Mouse (Mus musculus): ENCODE measurements around the gene Arpc1a. TPM values are rescaled to one million over a fixed set of nuclear protein-coding genes. Genes with fewer than 3 reads are reported as not detected.
A peak's percentile ranks its signal among the peaks of the same experiment; 100 is the strongest.
"Not testable (repeated sequence)": the region's sequence is repeated elsewhere in the genome, so short reads cannot be mapped to it uniquely, and the experiment has no call there.

The Arpc1a gene
- total RNA-seq, 2 experiments from 2014 or later, result 252 to 255 TPM

DNA sequence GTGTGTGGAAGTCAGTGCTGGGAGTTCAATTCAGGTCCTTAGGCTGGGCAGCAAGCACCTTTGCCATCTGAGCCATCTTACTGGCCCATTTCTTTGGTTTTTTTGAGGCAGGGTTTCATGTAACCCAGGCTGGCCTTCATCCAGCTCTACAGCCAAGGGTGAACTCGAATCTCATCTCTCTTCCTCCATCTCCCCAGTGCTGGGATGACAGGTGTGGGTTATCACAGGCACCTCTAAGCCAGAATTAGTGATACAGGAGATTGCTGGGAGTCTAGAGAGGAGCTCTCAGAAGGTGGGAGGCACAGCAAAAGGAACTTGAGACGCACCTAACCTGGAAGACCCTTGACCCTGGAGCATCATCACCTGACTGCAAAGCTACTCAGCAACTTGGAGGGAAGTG lies 29.8 kb downstream of the Arpc1a start:
- no peak for TF ChIP-seq CTCF (conservative IDR thresholded peaks at IDR 0.05)
- DNase-seq (ENCODE audit: low spot score in 2 of 2), result no peak
- Histone ChIP-seq H3K4me3 (no peak overlapping the region), H3K27ac (no peak overlapping the region)

DNA sequence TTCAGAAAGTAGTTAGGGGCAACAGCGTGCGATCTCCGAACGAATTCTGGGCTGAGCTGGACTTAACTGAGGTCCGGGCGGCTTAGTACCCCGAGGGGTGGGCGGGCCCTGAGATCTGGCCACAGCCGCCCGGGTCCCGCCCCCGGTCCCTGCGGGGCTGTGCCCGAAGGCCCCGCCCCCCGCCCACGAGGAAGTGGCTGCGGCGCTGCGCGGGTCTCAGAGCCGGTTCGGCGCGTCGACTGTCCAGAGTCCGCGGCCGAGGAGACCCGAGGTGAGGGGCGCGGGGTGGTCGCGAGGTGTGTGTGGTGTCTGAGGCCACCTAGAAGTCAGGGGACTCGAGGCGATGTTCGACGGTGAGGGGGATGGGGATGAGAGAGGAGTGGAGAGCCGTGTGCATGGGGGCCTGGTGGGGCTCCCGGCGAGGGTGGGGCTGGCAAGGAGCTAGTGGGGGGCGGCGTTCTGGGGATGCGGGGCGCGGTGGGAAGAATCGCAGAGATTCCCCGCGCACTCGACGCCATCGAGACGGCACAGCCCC lies 30.5 kb downstream of the Arpc1a start, which contains the start of gene Arpc1b:
Arpc1b (plus strand) TSS at position 145 of the 535 bp plus-strand sequence.
- TF ChIP-seq CTCF (conservative IDR thresholded peaks at IDR 0.05), result no peak
- Histone ChIP-seq H3K4me3 (peak within 1 kb of the TSS; percentile 58), H3K27ac (peak within 1 kb of the TSS; percentile 78)
- no peak for DNase-seq (ENCODE audit: low spot score in 2 of 2)

DNA sequence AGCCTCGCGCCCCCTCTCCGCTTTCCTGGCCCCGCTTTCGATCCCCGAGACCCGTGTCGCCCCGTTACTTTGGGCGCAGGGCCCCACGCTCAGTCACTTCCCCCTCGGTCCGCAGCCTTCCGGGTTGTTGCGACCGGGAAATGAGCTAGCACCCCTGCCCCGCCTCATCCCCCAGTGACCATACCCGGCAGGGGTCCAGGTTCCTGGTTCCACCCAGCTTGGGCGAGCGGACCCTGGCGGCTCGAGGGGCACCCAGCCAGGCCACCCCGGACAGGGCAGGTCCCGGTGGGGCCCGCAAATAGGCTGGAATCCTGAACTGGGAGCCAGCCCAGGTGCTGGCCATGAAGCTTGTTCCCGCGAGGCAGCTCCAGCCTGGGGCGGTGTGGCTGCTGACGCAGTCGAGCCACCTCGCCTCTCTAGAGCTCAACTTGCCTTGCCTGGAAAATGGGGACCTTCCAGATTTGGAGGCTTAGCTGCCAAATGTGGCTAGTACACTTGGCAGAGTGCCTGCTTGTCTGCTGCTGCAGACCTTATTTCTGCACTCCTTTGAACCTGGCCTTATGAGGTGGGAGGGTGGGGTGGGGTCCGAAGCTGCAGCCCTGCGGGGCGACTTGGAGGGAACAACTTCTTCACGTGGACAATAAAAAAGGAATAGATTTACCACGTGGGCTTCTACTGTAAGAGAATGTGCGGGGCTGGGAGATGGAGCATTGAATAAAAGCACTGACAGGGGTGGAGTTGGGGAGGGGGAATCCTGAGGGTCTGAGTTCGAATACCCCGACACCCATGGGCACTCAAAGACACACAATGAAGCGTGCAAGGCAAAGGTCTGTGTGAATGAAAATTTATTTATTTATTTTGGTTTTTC lies 31.2 kb downstream of the Arpc1a start:
- DNase-seq (ENCODE audit: low spot score in 2 of 2), result no peak
- peak overlapping the region; percentile 78 for H3K27ac ChIP-seq
- TF ChIP-seq CTCF (conservative IDR thresholded peaks at IDR 0.05), result no peak
- H3K4me3 ChIP-seq, result peak overlapping the region; percentile 58

DNA sequence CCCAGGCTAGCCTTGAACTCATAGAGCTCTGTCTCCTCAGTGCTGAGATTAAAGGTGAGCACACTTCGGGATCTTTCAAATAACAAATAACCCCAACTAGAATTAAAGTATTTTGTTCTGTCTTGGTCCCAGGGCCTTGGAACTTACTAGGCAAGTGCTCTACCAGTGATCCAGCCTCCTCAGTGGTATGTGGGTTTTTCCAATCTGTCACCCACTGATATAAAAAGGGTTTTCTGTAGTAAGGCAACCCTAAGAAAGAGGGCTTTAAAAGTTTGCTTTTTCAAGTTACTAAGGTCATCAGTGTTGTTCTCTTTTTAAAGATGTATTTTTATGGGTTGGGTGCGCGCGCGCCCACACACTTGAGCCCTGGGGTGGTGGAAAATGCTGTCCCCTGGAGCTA lies 32.1 kb downstream of the Arpc1a start:
- no peak for TF ChIP-seq CTCF (conservative IDR thresholded peaks at IDR 0.05)
- H3K4me3 ChIP-seq, result no peak overlapping the region
- peak overlapping the region; percentile 67 for H3K27ac ChIP-seq
- DNase-seq (ENCODE audit: low spot score in 2 of 2), result no peak

DNA sequence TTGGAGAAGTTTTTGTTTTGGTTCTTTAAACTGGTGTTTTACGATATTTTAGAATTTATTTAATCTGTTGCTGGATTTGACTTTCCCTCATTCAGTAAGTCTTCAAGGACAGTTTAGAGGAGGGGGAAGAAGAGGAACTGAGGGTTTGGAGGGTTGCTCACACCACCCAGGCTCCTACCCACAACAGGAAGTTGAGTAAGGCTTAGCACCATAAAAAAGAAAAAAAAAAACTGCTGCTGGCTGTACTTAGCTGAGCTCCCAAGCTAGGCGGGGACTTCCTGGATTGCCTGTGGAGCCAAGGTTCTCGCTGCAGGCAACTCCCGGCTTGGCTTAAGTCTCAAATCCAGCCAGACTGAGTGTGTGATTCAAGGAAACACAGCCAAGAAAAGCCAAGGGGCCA lies 32.7 kb downstream of the Arpc1a start:
- no peak for DNase-seq (ENCODE audit: low spot score in 2 of 2)
- no peak for TF ChIP-seq CTCF (conservative IDR thresholded peaks at IDR 0.05)
- peak overlapping the region; percentile 67; the same call in 1 of the 2 replicates for H3K27ac ChIP-seq
- no peak overlapping the region for H3K4me3 ChIP-seq

DNA sequence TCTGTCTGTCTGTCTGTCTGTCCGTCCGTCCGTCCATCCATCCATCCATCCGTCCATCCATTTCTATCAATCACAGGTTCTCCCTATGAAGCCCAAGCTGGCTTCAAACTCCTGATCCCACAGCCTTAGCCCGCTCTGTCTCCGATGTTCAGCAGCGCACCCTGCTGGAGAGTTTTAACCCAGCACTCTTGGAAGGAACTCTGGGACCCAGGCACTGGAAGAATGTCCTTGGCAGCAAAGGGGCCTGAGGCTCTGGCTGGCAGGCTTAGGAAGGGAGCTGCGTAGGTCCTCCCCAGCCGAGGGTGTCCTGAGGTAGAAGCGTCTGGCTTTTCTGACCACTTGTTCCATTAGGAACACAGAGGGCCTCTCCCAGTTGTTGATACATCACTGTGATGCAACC lies 33.3 kb downstream of the Arpc1a start:
- peak; percentile 82 for TF ChIP-seq CTCF (conservative IDR thresholded peaks at IDR 0.05)

DNA sequence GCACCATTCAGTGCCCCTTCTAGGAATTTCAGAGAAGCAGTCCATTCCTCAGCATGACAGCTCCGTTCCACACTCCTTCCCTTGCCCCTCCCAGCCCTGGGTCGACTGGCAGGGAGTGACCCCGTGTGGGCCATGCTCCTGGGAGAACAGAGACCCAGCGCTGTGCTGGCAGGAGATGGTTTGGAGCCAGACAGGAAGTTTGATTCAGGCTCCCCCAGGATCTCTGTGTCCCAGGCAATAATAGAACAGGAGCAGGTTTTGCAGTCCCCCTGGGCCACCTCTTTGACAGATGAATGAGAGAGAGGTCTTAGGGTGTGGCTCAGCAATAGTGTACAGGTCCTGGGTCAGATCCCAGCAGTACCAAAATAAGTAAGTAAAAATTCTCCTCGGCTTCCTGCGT lies 34.4 kb downstream of the Arpc1a start:
- Histone ChIP-seq H3K27ac (peak overlapping the region; percentile 53; the same call in 1 of the 2 replicates), H3K4me3 (no peak overlapping the region)
- DNase-seq (ENCODE audit: low spot score in 2 of 2), result no peak
- no peak for TF ChIP-seq CTCF (conservative IDR thresholded peaks at IDR 0.05)

More for the DNA sequence above, 33.3 kb downstream of the Arpc1a start:
- Histone ChIP-seq H3K27ac (peak overlapping the region; percentile 36), H3K4me3 (no peak overlapping the region)
- DNase-seq (ENCODE audit: low spot score in 2 of 2), result peak in 1 of 2 experiments; percentile 67

DNA sequence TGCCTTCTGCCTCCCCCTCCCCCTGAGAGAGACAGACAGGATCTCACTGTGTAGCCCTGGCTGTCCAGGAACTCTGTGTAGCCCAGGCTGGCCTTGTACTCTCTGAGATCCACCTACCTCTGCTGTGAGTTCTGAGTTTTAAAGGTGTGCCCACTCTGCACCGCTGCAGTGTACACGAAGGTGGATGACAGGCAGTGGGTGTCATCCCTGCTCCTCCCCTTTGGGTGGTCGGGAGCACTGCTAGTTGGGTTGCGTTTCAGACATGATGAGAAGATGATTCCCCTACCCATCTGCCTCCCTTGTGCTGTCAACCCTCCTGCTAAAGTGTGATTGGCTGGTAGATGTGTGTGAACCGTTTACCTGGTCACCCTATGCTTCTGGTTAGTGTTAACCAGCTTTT lies 34.8 kb downstream of the Arpc1a start:
- peak overlapping the region; percentile 53; the same call in 1 of the 2 replicates for H3K27ac ChIP-seq
- no peak for DNase-seq (ENCODE audit: low spot score in 2 of 2)

DNA sequence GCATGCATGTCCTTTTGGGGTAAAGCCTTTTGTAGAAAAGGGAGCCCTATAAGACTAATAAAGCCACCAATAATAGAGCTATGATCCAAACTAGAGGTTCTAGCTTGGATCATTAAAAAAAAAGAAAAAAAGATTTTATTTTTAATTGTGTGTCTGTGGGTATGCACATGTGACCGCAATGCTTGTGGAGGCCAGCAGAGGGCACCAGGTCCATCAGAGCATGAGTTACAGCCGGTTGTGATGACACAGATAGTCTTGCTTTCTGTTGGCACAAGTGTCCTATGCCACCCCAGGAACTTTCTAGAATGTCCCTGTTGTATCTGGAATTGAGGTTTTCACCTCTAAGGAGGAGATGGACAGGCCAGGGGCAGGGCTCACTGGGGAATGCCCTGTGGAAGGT lies 35.8 kb downstream of the Arpc1a start:
- TF ChIP-seq CTCF (conservative IDR thresholded peaks at IDR 0.05), result peak; percentile 61
- no peak overlapping the region for H3K27ac ChIP-seq
- no peak overlapping the region for H3K4me3 ChIP-seq
- no peak for DNase-seq (ENCODE audit: low spot score in 2 of 2)

More for the DNA sequence above, 34.8 kb downstream of the Arpc1a start:
- H3K4me3 ChIP-seq, result no peak overlapping the region
- TF ChIP-seq CTCF (conservative IDR thresholded peaks at IDR 0.05), result no peak

DNA sequence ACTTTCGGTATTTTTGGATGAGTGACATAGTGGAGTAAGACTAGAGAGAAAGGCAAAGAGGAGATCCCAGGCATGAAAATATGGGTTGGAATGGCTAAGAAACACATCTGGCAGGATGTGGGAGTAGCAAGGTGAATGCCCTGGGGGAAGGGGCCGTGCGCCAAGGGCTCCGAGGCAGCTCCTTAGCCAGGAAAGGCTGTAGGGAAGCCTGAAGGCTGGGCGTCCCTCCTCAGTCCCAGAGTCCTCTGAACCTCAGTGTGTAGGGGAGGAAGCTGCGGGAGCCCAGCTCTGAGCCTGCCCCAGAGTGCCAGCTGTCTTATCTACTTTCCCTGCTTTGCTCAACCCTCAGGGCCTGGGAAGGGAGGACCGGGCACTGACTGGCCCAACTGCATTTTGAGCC lies 37.3 kb downstream of the Arpc1a start:
- Histone ChIP-seq H3K4me3 (no peak overlapping the region), H3K27ac (no peak overlapping the region)
- TF ChIP-seq CTCF (conservative IDR thresholded peaks at IDR 0.05), result no peak
- no peak for DNase-seq (ENCODE audit: low spot score in 2 of 2)

DNA sequence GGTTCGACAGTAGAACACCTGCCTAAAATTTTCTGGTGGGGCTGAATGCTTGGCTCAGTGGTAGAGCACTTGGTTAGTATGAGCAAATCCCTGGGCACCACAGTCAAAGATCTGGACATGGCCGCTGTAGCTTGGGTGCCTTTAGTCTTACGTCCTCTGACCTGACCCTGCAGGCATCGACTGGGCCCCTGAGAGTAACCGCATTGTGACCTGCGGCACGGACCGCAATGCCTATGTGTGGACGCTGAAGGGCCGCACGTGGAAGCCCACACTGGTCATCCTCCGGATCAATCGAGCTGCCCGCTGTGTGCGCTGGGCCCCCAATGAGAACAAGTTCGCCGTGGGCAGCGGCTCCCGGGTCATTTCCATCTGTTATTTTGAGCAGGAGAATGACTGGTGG lies 39.8 kb downstream of the Arpc1a start:
- DNase-seq (ENCODE audit: low spot score in 2 of 2), result no peak
- TF ChIP-seq CTCF (conservative IDR thresholded peaks at IDR 0.05), result no peak
- Histone ChIP-seq H3K4me3 (no peak overlapping the region), H3K27ac (no peak overlapping the region)

DNA sequence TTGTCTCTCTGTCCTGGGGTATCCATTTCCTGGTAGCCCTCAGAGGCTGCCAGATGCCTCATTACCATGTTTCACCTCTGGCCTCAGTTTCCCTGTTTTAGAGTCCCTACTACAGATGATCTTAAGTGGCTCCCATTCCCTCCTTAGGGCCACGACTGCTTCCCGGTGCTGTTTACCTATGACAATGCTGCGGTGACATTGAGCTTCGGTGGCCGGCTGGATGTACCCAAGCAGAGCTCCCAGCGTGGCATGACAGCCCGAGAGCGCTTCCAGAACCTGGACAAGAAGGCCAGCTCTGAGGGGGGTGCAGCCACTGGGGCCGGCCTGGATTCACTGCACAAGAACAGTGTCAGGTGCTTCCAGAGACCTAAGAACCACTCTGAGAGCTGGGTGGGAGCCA lies 43.0 kb downstream of the Arpc1a start:
- H3K4me3 ChIP-seq, result no peak overlapping the region
- no peak for DNase-seq (ENCODE audit: low spot score in 2 of 2)
- H3K27ac ChIP-seq, result no peak overlapping the region
- TF ChIP-seq CTCF (conservative IDR thresholded peaks at IDR 0.05), result no peak

DNA sequence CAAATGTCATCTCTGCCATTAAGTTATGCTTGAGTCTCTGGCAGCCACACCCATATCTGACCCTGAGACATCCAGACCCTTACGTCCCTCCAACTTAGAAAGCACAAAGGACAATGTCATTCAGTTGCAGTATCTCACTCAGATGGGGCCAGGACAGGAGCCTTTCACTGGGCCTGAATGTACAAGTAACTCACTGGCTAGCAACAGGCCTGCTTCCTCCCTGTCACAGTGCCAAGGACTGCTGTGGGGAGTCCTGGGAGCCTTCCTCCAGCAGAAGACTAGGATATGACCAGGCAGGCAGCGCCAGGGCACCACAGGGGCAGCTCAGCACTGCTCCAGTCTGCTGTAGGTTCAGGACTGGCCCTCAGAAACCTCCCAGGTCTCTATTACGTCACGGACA lies 45.5 kb downstream of the Arpc1a start:
- TF ChIP-seq CTCF (conservative IDR thresholded peaks at IDR 0.05), result no peak

DNA sequence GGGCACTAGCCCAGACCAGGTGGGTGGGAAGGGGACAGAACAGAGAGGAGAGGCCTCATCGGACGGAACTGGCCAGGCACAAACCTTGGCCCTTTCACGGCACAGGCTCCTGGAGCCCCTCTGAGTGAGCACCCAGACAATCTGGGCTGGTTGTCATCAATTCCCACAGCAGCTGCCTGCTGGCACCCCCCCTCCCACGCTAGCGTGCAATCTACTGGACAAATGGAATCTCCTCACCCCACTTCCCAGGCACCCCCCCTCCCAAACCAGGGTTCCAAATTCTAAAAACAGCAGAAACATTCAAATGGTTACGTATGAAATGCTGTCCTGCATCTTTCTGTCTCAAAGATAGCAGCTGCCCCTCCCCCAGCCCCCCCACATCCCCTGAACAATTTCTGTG lies 46.1 kb downstream of the Arpc1a start:
- DNase-seq (ENCODE audit: low spot score in 2 of 2); H3K4me3 ChIP-seq: not testable (repeated sequence)
- peak overlapping the region; percentile 91 for H3K27ac ChIP-seq

More for the DNA sequence above, 45.5 kb downstream of the Arpc1a start:
- no peak for DNase-seq (ENCODE audit: low spot score in 2 of 2)
- H3K4me3 ChIP-seq, result no peak overlapping the region
- peak overlapping the region; percentile 91 for H3K27ac ChIP-seq
